Mouse (Mus musculus) neural tube, embryonic 14.5 days (tissue): ENCODE data around the gene Rbl2. TPM values are rescaled to one million over a fixed set of nuclear protein-coding genes. Genes with fewer than 3 reads are reported as not detected.

Source experiments
- ATAC-seq: fragments of 200-750 bp; cut with Nextera tagmentation; 2 replicates; pipeline ENCODE4 v1.8.0; 2017; ENCODE audit warnings: low read depth, mild to moderate bottlenecking, moderate TSS enrichment, moderate library complexity
- H3K27ac ChIP-seq: fragments of 300-500 bp; sonication (generic); 2 replicates; pipeline ENCODE4 v1.5.1; 2014; ENCODE audit warnings: low read depth, mild to moderate bottlenecking, control low read depth, low read length, moderate library complexity, mixed read lengths
- H3K27me3 ChIP-seq: fragments of 300-500 bp; sonication (generic); 2 replicates; pipeline ENCODE4 v1.6.1; 2014; ENCODE audit warnings: low read length; ENCODE audit not compliant: control insufficient read depth, insufficient read depth
- H3K36me3 ChIP-seq: fragments of 300-500 bp; sonication (generic); 2 replicates; pipeline ENCODE4 v1.6.1; 2014; ENCODE audit warnings: low read length, mixed read lengths; ENCODE audit not compliant: control insufficient read depth, insufficient read depth
- H3K4me1 ChIP-seq: fragments of 300-500 bp; sonication (generic); 2 replicates; pipeline ENCODE4 v1.6.1; 2014; ENCODE audit warnings: low read length; ENCODE audit not compliant: control insufficient read depth, insufficient read depth
- H3K4me2 ChIP-seq: fragments of 300-500 bp; sonication (generic); 2 replicates; pipeline ENCODE4 v1.6.1; 2014; ENCODE audit warnings: mild to moderate bottlenecking, low read depth, low read length, control low read depth
- H3K4me3 ChIP-seq: fragments of 300-500 bp; sonication (generic); 2 replicates; pipeline ENCODE4 v1.5.1; 2014; ENCODE audit warnings: low read depth, low read length, control low read depth, mixed read lengths
- H3K9ac ChIP-seq: fragments of 300-500 bp; sonication (generic); replicated peaks from 2 replicates; pipeline ENCODE4 v1.6.1; 2014; ENCODE audit warnings: low read depth, mild to moderate bottlenecking, control low read depth, low read length, mixed read lengths
- H3K9me3 ChIP-seq: fragments of 300-500 bp; sonication (generic); 2 replicates; pipeline ENCODE4 v1.6.1; 2016; ENCODE audit warnings: low read length; ENCODE audit not compliant: control insufficient read depth
- WGBS: fragments of 180-500 bp; shearing (Covaris S2); extraction: QIAGEN DNeasy Blood & Tissue Kit; methylation state at CpG from one replicate; pipeline ENCODE4 v1.1.7; 2014; 5-methylcytosine and 5-hydroxymethylcytosine counted together
- polyA plus RNA-seq: library from polyadenylated mRNA; unstranded; fragments of >200 nt; fragmentation: Nextera tagmentation; extraction: Ambion mirVana; gene quantifications from 2 replicates; pipeline ENCODE4 v1.2.1, GENCODE M21; 2014

Gene Rbl2
- polyA plus RNA-seq, 1 experiment from 2014 or later = 28.9 TPM

GRCm38 (mm10) chr8:91082428-91082827, 12.6 kb downstream of the Rbl2 start:
- ATAC-seq = no peak
- Histone ChIP-seq H3K27me3 (no peaks in the 10 kb centered on the region), H3K9me3 (no peaks in the 10 kb centered on the region), H3K36me3 (peaks cover 16% of the 10 kb centered on the region; the same call in 1 of the 2 replicates), H3K27ac (no peak overlapping the region), H3K9ac (no peak overlapping the region), H3K4me2 (no peak overlapping the region), H3K4me1 (no peaks in the 10 kb centered on the region), H3K4me3 (no peak overlapping the region)
- 89% methylated on average over 12 of the region's 12 CpGs for WGBS

DNA sequence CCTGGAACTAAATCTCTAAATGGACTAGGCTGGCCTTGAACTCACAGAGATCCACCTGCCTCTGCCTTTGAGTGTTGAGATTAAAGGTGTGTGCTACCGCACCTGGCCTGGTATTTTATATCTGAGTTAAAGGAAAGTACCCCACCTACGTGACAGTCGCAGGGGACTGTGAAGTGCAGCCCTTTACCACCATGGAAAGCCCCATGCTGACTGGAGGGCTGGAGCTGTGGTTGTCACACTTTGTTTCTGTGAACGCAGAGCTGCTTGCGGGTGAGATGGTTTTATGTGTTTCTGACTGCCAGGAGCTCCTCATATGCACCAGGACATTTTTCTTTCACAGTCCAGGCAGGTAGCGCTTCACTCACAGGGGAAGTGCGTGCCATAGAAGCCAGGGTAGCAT, 18.6 kb downstream of the Rbl2 start:
- H3K4me2 ChIP-seq = no peak overlapping the region

GRCm38 (mm10) chr8:91089601-91090000, 19.7 kb downstream of the Rbl2 start:
- Histone ChIP-seq H3K27me3 (no peaks in the 10 kb centered on the region), H3K9ac (no peak overlapping the region), H3K27ac (no peak overlapping the region), H3K36me3 (peaks cover 23% of the 10 kb centered on the region; the same call in 1 of the 2 replicates), H3K9me3 (no peaks in the 10 kb centered on the region), H3K4me2 (no peak overlapping the region), H3K4me3 (no peak overlapping the region), H3K4me1 (no peaks in the 10 kb centered on the region)
- no peak for ATAC-seq
- 91% methylated on average over 2 of the region's 2 CpGs for WGBS

More for the DNA sequence above, 18.6 kb downstream of the Rbl2 start:
- H3K9ac ChIP-seq = no peak overlapping the region
- peaks cover 23% of the 10 kb centered on the region; the same call in 1 of the 2 replicates for H3K36me3 ChIP-seq
- no peaks in the 10 kb centered on the region for H3K27me3 ChIP-seq
- no peak for ATAC-seq
- H3K4me3 ChIP-seq = no peak overlapping the region
- WGBS = 95% methylated on average over 7 of the region's 7 CpGs
- H3K27ac ChIP-seq = no peak overlapping the region
- no peaks in the 10 kb centered on the region for H3K4me1 ChIP-seq
- H3K9me3 ChIP-seq = no peaks in the 10 kb centered on the region

DNA sequence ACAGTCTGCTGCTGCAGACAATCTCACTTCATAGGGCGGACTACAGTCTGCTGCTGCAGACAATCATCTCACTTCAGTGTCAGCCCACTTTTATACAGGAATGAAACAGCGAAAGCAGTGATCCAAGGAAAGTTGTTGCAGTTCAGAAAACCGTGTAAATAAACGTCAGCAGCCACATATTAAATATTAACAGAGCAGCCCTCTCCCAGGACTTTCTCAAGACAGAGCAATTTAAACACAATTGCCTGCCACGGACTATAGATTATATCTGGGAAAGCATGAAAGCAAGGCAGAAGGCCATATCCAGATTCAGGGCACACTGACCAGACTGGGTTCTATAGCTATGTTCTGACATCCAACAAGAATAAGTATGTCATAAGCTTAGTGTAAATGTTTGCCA, 24.3 kb downstream of the Rbl2 start:
- Histone ChIP-seq H3K36me3 (peaks cover 28% of the 10 kb centered on the region; the same call in 1 of the 2 replicates), H3K4me2 (no peak overlapping the region), H3K27ac (no peak overlapping the region), H3K27me3 (no peaks in the 10 kb centered on the region), H3K4me3 (no peak overlapping the region), H3K9me3 (no peaks in the 10 kb centered on the region), H3K9ac (no peak overlapping the region), H3K4me1 (no peaks in the 10 kb centered on the region)
- ATAC-seq = no peak
- WGBS = 86% methylated on average over 5 of the region's 5 CpGs

GRCm38 (mm10) chr8:91098106-91098505, 28.2 kb downstream of the Rbl2 start:
- Histone ChIP-seq H3K9me3 (no peaks in the 10 kb centered on the region), H3K27me3 (no peaks in the 10 kb centered on the region), H3K36me3 (peaks cover 15% of the 10 kb centered on the region; the same call in 1 of the 2 replicates), H3K4me3 (no peak overlapping the region), H3K4me2 (no peak overlapping the region), H3K9ac (no peak overlapping the region), H3K4me1 (no peaks in the 10 kb centered on the region), H3K27ac (no peak overlapping the region)
- WGBS = 89% methylated on average over 6 of the region's 6 CpGs
- no peak for ATAC-seq

DNA sequence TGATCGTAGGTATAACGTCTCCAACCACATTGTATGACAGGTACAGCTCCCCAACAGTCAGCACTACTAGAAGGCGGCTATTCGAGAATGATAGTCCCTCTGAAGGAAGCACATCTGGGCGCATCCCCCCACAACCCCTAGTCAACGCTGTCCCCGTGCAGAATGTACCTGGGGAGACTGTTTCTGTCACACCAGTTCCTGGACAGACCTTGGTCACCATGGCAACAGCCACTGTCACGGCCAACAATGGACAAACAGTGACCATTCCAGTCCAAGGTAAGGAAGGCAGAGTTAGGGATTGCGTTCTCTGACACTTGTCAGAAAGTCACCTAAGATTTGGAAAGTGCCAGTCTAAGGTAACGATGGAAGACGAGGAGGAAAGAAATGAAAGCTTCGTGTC, 36.4 kb downstream of the Rbl2 start:
- Histone ChIP-seq H3K27me3 (no peaks in the 10 kb centered on the region), H3K9me3 (no peaks in the 10 kb centered on the region), H3K36me3 (peaks cover 11% of the 10 kb centered on the region; the same call in 1 of the 2 replicates), H3K4me1 (no peaks in the 10 kb centered on the region), H3K4me2 (no peak overlapping the region), H3K4me3 (no peak overlapping the region), H3K9ac (no peak overlapping the region), H3K27ac (no peak overlapping the region)
- WGBS = 93% methylated on average over 12 of the region's 12 CpGs
- no peak for ATAC-seq

GRCm38 (mm10) chr8:91111868-91112477, 42.1 kb downstream of the Rbl2 start:
- Histone ChIP-seq H3K27me3 (no peaks in the 10 kb centered on the region), H3K27ac (no peak overlapping the region), H3K4me3 (no peak overlapping the region), H3K4me2 (no peak overlapping the region), H3K36me3 (peaks cover 21% of the 10 kb centered on the region), H3K4me1 (no peaks in the 10 kb centered on the region), H3K9me3 (no peaks in the 10 kb centered on the region), H3K9ac (no peak overlapping the region)
- WGBS = 92% methylated on average over 5 of the region's 5 CpGs
- ATAC-seq = no peak

GRCm38 (mm10) chr8:91114428-91114827, 44.6 kb downstream of the Rbl2 start:
- Histone ChIP-seq H3K4me3 (no peak overlapping the region), H3K9me3 (no peaks in the 10 kb centered on the region), H3K4me1 (no peaks in the 10 kb centered on the region), H3K27me3 (no peaks in the 10 kb centered on the region), H3K9ac (no peak overlapping the region), H3K27ac (no peak overlapping the region), H3K36me3 (peaks cover 31% of the 10 kb centered on the region), H3K4me2 (no peak overlapping the region)
- WGBS = 90% methylated on average over 5 of the region's 5 CpGs
- ATAC-seq = no peak

DNA sequence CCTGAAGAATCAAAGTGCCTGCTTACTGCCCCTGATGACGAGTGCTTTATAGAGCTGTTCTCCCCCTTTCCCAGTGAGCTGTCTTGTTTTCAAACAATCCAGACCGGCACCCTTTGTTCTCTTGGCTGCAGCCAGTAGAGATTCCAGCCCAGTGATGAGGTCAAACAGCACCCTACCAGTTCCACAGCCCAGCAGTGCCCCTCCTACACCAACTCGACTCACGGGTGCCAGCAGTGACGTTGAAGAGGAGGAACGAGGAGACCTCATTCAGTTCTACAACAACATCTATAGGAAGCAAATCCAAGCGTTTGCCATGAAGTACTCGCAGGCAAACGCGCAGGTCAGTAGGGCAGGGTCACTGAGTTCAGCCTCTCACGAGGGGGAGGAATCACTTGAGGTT, 45.1 kb downstream of the Rbl2 start:
- H3K27me3 ChIP-seq = no peaks in the 10 kb centered on the region
- H3K27ac ChIP-seq = no peak overlapping the region
- peaks cover 31% of the 10 kb centered on the region for H3K36me3 ChIP-seq
- no peak overlapping the region for H3K9ac ChIP-seq
- no peak for ATAC-seq
- WGBS = 56% methylated on average over 11 of the region's 11 CpGs
- no peaks in the 10 kb centered on the region for H3K9me3 ChIP-seq
- H3K4me1 ChIP-seq = no peaks in the 10 kb centered on the region
- no peak overlapping the region for H3K4me3 ChIP-seq
- no peak overlapping the region for H3K4me2 ChIP-seq
